Mouse (Mus musculus): ENCODE measurements around the gene Dbh.

The Dbh gene

DNA sequence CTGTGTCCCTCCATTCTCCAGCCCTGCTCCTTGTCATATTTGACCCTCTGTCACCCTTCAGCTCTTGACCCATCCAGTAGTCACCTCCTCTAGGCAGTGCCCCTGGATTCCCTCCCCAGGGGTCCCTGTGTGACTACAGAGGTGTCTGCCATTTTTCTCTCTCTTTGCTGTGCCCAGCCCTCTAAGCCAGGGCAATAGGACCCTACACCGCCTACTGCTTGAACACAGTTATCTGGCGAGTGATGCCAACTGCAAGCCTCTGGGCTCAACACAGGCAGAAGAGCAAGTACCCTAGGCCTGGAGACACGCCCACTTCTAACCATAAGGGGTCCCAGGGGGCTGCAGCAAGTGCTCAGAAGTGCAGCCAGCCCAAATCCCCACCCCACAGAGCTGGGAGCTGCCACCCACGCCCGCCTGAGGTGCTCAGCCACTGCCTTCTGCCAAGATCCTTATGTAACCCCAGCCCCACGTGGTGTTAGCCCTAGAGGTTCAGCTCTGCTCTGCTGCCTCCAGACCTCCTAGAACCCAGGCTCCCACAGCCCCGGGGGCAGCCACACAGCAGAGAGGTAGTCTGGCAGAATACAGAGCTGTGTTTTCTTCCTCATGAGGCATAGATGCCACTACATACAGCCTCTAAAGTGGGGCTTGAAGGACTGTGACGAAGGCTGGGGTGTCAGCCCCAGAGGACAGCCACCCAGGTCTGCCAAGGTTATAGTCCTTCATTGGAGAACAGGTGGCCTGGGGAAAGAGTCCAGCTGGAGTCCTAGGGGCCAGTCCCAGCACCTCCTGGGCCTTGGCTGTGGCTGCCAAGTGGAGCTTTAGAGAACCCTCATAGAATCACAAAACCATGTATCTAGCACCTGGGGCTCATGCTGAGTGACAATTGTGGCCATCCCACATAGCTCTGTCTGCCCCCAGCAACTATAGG, 47.2 kb downstream of the Dbh start:
- in situ Hi-C loops (cut with MboI; ENCODE audit: unreplicated experiment in 2 of 2) = loop anchor here in 1 of 2 experiments (5.0 kb wide), 1 partner anchor 80 kb away; no protein-coding TSS in a partner anchor

DNA sequence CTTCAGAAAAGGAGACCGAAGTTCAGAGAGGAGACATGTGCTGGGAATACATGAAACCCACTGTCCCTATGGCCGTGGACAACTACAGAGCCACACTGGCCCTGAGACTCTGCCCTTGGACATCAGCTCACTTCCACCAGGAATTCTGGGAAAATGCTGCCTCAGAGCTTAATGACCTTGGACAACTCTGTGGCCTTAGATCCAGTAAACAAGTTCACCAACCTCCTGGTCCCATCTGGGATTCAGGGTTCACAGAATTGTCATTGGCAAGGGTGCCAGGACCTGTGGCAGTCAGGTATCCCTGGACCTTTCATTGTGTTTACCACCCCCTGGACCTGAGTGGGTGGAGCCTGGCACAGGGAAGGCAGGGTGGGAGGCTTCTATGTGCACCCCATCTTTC, 50.5 kb downstream of the Dbh start:
- in situ Hi-C loops (cut with MboI; ENCODE audit: unreplicated experiment in 2 of 2) = no loop called here

DNA sequence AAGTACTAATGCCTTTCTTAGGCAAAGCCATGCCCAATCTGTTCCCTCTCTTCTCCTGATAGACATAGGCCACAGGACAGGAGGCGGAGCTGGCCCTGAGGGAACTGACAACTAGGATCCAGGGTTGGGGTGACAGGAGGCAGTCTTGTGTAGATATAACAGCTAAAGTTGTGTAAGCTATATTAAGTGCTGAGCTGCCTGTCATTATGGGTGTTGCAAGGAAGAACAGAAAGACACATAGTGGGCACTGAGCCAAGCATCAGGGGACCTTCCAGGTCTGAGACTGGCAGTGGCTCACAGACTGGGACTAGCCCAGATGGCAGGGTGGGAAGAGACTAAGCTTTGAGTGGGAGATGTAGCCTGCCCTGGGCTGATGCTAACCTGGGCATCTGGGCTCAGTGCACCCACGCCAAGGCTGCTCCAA, 53.1 kb downstream of the Dbh start:
- in situ Hi-C loops (cut with MboI; ENCODE audit: unreplicated experiment in 2 of 2) = no loop called here

DNA sequence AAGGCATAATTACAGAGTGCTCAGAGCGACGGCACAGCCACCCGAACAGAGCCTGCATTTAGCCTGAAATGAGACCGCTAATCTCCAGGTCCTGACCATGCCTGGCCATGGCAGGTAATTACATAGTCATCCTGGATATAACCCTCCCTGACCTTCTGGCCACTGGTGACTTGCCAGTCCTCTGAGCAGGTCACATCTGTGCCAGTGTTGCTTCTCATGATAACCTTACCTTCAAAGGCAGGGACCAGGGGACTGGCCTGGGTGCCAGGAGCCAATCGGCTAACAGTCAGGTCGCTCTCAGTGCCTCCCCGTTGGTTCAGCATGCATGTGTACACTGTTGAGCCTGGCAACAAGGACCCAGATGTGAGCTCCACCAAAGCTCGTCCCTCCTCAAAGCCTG, 53.5 kb downstream of the Dbh start:
- in situ Hi-C loops (cut with MboI; ENCODE audit: unreplicated experiment in 2 of 2) = no loop called here

DNA sequence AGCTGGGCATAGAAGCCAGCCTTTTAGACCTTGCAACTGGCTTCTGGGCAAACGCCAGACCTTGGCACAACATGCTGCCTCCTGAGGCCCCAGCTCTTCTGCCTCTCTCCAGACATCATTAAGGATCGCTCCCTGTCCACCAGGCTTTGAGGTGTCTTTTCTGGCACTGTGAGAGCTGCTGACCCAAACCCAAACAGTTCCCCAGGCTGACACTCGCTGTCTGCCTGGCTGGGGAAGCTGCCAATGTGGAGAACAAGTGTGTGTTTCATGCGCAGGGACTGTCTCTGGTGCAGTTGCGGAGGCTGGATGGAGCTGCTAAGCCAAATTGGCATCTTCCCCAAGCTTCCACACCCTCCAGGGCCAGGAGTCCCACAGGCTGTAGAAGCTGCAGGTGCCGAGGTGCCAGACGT, 58.0 kb downstream of the Dbh start:
- in situ Hi-C loops (cut with MboI; ENCODE audit: unreplicated experiment in 2 of 2) = no loop called here

DNA sequence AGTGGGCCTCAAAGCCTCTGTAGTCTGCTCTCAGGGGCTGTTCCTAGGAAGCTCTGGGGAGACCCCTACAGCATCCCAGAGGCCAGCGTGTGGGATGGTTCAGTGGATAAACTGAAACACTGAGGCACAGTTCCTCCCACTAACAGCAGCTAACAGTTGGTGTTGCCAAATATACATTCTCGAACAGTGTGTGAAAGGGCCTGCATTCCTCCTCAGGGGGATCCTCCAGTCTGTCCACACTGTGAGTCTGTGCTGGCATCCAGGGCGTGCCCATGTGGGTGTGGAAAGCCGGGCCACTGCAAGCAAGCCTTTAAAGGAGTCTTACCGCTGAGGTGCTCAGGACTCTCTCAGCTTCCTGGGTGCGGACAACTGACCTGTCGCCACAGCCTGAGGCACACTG, 61.5 kb downstream of the Dbh start:
- in situ Hi-C loops (cut with MboI; ENCODE audit: unreplicated experiment in 2 of 2) = no loop called here

DNA sequence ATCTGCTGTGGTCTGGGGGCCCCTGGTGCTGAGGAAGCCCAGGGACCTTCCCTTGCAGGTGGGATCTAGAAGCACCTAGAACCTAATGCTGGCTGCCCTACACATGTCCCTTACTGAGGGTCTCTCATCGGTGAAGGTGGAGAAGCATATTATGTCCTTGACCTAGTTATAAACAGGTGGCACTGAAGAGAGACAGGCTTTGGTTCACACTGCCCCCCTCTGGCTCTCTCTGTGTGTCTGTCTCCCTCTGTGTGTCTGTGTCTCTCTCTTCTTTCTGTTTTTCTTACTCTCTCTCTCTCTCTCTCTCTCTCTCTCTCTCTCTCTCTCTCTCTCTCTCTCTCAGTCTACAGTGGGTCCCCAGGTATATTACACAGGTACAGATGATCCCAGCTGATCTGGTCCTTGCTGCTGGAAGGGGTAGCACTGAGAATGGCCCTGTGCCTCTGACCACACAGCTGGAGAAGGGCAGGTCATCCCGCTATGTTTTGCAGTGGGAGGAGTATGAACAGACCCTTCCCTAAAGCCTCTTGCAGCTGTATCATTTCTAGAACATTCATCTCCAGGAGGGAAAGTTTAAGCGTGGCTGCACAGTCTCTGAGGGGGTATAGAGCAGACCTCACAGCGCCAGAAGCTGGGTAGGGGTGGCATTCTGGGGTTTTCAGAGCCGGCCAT, 63.9 kb downstream of the Dbh start:
- in situ Hi-C loops (cut with MboI; ENCODE audit: unreplicated experiment in 2 of 2) = no loop called here

DNA sequence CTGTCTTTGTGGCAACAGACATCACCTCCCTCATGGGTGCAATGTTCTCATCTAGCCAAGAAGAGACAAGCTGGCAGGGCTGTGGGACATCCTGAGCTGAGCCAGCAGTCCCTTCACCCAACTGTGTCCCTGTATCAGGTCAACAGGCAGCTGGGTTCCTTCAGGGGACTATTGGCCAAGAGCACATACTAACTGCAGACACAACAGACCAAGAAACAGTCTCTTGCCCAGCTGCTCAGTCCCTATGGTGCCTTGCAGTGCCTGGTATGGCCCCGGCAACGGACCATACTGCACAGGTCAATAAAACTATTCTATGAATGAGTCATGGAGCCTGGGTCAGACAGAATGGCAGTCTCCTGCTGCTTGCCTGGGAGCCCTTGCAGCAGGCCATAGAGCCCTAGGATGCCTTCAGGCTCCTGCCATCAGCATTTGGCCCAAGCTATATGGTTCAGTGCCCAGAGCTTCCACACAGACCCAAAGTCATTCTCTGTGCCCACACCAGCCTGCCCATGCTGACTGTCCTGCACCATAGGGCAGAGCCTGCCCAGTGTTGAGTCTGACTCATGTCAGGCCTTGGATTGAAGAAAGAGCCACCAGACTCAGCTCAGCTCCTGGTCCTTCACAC, 64.6 kb downstream of the Dbh start:
- in situ Hi-C loops (cut with MboI; ENCODE audit: unreplicated experiment in 2 of 2) = loop anchor here (5.0 to 10.0 kb wide), 3 partner anchors 97 to 152 kb away; partner anchors contain the start of gene Adamtsl2 (in 2 of the 2)

DNA sequence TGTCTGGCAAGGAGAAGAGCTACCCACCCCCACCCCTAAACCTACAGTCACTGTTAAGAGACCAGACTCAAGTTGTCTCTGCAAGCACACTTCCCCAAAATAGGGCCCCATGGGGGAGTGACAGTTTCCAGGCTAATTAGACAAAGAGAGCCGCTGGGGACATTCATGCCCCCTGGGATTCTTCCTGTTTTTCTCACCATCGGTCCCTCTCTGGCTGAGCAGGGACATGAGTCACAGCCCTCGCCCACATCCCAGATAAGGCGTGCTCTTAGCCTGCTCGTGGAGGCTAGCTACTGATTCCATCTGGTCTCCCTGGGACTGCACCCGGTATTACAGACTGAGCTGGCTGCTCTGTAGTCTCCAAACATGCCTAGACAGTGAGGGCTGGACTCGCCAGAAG, 67.3 kb downstream of the Dbh start:
- in situ Hi-C loops (cut with MboI; ENCODE audit: unreplicated experiment in 2 of 2) = loop anchor here (5.0 to 10.0 kb wide), 3 partner anchors 100 to 155 kb away; partner anchors contain the start of gene Adamtsl2 (in 2 of the 2)

Measured in v-Abl transformed pro-B cells (cell line).